Mouse (Mus musculus): ENCODE results near the gene Gzmm. TPM values are rescaled to one million over a fixed set of nuclear protein-coding genes. Genes with fewer than 3 reads are reported as not detected.

Gene Gzmm
- polyA plus RNA-seq, 1 experiment from 2014 or later = 0.74 TPM

DNA sequence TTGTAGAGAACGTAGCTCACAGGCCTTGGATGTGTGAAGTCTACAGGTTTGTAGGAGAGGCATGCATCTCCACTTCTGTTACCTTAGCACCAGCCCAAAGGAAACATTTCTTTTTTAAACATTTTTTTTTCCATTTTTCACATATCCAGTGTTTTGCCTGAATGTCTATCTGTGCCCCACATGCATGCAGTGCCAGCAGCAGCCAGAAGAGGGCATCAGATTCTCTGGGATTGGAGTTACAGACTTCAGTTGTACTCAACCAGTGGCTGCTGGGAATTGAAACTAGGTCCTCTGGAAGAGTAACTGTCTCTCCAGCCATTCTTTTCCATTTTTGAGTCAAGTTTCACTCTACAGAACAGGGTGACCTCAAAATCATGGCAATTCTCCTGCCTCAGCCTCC, 43.7 kb downstream of the Gzmm start:
- H3K36me3 ChIP-seq = peaks cover 49% of the 10 kb centered on the region
- H3K27ac ChIP-seq = no peak overlapping the region
- H3K9ac ChIP-seq (replicated peaks) = no peak overlapping the region
- 93% methylated on average over 1 of the region's 1 CpGs for WGBS
- peaks cover 40% of the 10 kb centered on the region for H3K9me3 ChIP-seq
- no peak overlapping the region for H3K4me2 ChIP-seq
- peaks cover 5% of the 10 kb centered on the region; the same call in 1 of the 2 replicates for H3K4me1 ChIP-seq (replicated peaks)
- peaks cover 43% of the 10 kb centered on the region for H3K27me3 ChIP-seq
- no peak overlapping the region for H3K4me3 ChIP-seq (replicated peaks)
- ATAC-seq (ENCODE audit: insufficient number of reproducible peaks, insufficient read depth, low FRiP score, low TSS enrichment, low read depth) = no peak

DNA sequence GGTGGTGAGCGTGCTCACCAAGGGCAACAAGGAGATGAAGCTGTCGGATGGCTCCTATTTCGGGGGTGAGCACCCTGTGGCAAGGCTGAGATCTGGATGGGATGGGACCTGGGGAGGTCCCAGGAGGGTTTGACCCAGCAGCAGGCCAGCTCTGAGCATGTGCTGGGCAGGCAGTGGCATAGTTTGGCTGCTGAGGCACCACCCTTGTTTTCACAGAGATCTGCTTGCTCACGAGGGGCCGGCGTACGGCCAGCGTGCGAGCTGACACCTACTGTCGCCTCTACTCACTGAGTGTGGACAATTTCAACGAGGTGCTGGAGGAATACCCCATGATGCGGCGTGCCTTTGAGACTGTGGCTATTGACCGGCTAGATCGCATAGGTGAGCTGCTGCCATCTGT, 45.0 kb downstream of the Gzmm start:
- no peak overlapping the region for H3K9ac ChIP-seq (replicated peaks)
- no peak overlapping the region for H3K4me2 ChIP-seq
- H3K27ac ChIP-seq = no peak overlapping the region
- no peak for ATAC-seq (ENCODE audit: insufficient number of reproducible peaks, insufficient read depth, low FRiP score, low TSS enrichment, low read depth)
- peaks cover 52% of the 10 kb centered on the region for H3K9me3 ChIP-seq
- H3K4me3 ChIP-seq (replicated peaks) = no peak overlapping the region
- WGBS = 95% methylated on average over 15 of the region's 15 CpGs
- H3K36me3 ChIP-seq = peaks cover 62% of the 10 kb centered on the region
- peaks cover 41% of the 10 kb centered on the region for H3K27me3 ChIP-seq
- H3K4me1 ChIP-seq (replicated peaks) = peaks cover 5% of the 10 kb centered on the region; the same call in 1 of the 2 replicates

DNA sequence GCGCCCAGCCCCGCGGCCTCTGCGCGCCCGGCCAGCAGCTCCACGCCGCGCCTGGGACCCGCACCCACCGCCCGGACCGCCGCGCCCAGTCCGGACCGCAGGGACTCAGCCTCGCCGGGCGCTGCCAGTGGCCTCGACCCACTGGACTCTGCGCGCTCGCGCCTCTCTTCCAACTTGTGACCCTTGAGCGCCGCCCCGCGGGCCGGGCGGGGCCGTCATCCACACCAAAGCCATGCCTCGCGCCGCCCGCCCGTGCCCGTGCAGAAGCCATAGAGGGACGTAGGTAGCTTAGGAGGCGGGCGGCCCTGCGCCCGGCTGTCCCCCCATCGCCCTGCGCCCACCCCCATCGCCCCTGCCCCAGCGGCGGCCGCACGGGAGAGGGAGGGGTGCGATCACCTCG, 46.5 kb downstream of the Gzmm start:
- H3K9me3 ChIP-seq = peaks cover 67% of the 10 kb centered on the region
- 0 out of 2 replicates have a peak overlapping the region, but pooled peaks have one; percentile 15 for H3K4me3 ChIP-seq (replicated peaks)
- H3K4me1 ChIP-seq (replicated peaks) = peaks cover 5% of the 10 kb centered on the region; the same call in 1 of the 2 replicates
- 28% methylated on average over 51 of the region's 52 CpGs for WGBS
- no peak overlapping the region for H3K27ac ChIP-seq
- no peak overlapping the region; the same call in 1 of the 2 replicates for H3K9ac ChIP-seq (replicated peaks)
- ATAC-seq (ENCODE audit: insufficient number of reproducible peaks, insufficient read depth, low FRiP score, low TSS enrichment, low read depth) = no peak
- H3K4me2 ChIP-seq = peak overlapping the region; percentile 30; the same call in 1 of the 2 replicates
- H3K36me3 ChIP-seq = peaks cover 77% of the 10 kb centered on the region
- H3K27me3 ChIP-seq = peaks cover 34% of the 10 kb centered on the region

GRCm38 (mm10) chr10:79736706-79737105, 47.9 kb downstream of the Gzmm start:
- H3K36me3 ChIP-seq = peaks cover 91% of the 10 kb centered on the region
- H3K27me3 ChIP-seq = peaks cover 34% of the 10 kb centered on the region
- 91% methylated on average over 14 of the region's 14 CpGs for WGBS
- H3K27ac ChIP-seq = no peak overlapping the region
- no peak overlapping the region for H3K4me3 ChIP-seq (replicated peaks)
- no peak overlapping the region for H3K9ac ChIP-seq (replicated peaks)
- ATAC-seq (ENCODE audit: insufficient number of reproducible peaks, insufficient read depth, low FRiP score, low TSS enrichment, low read depth) = no peak
- no peak overlapping the region for H3K4me2 ChIP-seq
- H3K4me1 ChIP-seq (replicated peaks) = peaks cover 5% of the 10 kb centered on the region; the same call in 1 of the 2 replicates
- peaks cover 72% of the 10 kb centered on the region for H3K9me3 ChIP-seq

- peaks cover 68% of the 10 kb centered on the region for H3K9me3 ChIP-seq
- no peak overlapping the region for H3K27ac ChIP-seq
- H3K4me2 ChIP-seq = no peak overlapping the region
- WGBS = 90% methylated on average over 10 of the region's 10 CpGs
- peaks cover 99% of the 10 kb centered on the region for H3K36me3 ChIP-seq
- no peak overlapping the region for H3K4me3 ChIP-seq (replicated peaks)
- no peak overlapping the region for H3K9ac ChIP-seq (replicated peaks)
- ATAC-seq (ENCODE audit: insufficient number of reproducible peaks, insufficient read depth, low FRiP score, low TSS enrichment, low read depth) = no peak
- peaks cover 5% of the 10 kb centered on the region; the same call in 1 of the 2 replicates for H3K4me1 ChIP-seq (replicated peaks)
- peaks cover 34% of the 10 kb centered on the region for H3K27me3 ChIP-seq
These were observed 49.4 kb downstream of the Gzmm start for GRCm38 (mm10) chr10:79738259-79738658.

DNA sequence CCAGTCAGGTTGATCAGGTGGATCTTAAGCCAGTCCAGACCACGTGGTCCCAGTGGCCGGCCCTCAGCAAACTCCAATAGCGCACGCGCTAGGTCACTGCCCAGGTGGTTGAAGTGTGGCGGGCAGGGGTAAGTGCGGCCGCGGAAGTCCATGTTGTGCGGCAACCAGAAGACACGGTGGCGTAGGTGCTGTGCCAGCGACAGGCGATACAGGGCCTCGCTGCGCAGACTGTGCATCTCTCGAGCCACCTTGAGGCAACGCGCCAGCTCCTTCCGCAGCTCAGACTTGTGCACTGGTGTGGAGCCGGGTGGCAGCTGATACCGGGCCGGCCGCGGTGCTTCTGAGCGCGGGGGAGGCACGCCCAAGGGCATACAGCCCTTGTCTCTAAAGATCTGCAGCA, 50.4 kb downstream of the Gzmm start:
- H3K4me3 ChIP-seq (replicated peaks) = no peak overlapping the region

GRCm38 (mm10) chr10:79740863-79741262, 52.0 kb downstream of the Gzmm start:
- Histone ChIP-seq H3K4me1 (replicated peaks) (peaks cover 6% of the 10 kb centered on the region), H3K9me3 (peaks cover 54% of the 10 kb centered on the region), H3K9ac (replicated peaks) (no peak overlapping the region), H3K4me3 (replicated peaks) (no peak overlapping the region), H3K27ac (no peak overlapping the region), H3K27me3 (peaks cover 18% of the 10 kb centered on the region), H3K36me3 (peaks cover 86% of the 10 kb centered on the region), H3K4me2 (no peak overlapping the region)
- WGBS = 77% methylated on average over 11 of the region's 11 CpGs
- no peak for ATAC-seq (ENCODE audit: insufficient number of reproducible peaks, insufficient read depth, low FRiP score, low TSS enrichment, low read depth)

More for the DNA sequence above, 50.4 kb downstream of the Gzmm start:
- 96% methylated on average over 28 of the region's 28 CpGs for WGBS
- Histone ChIP-seq H3K4me2 (no peak overlapping the region), H3K27ac (no peak overlapping the region), H3K9me3 (peaks cover 64% of the 10 kb centered on the region), H3K4me1 (replicated peaks) (peaks cover 5% of the 10 kb centered on the region; the same call in 1 of the 2 replicates), H3K27me3 (peaks cover 34% of the 10 kb centered on the region), H3K36me3 (peaks cover 99% of the 10 kb centered on the region), H3K9ac (replicated peaks) (no peak overlapping the region)
- no peak for ATAC-seq (ENCODE audit: insufficient number of reproducible peaks, insufficient read depth, low FRiP score, low TSS enrichment, low read depth)

DNA sequence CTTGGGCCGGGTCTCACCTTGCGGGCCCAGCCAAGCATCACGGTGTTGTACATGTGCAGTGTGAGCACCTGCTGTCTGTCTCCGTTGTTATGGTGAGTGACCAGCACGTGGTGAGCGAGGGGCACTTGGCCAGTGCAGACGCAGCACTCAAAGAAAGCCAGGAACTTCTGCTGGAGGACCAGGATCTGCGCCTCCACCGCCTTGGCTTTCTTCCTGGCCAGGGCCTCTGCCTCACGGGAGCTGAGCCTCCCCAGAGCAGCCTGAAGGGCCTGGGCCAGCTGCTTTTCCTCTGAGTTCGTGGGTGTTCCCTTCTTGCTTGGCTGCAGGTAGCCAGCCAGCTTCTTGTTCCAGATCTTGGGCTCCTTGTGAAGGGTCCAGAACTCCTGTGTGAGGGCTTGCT, 54.3 kb downstream of the Gzmm start:
- Histone ChIP-seq H3K36me3 (peaks cover 63% of the 10 kb centered on the region), H3K27ac (no peak overlapping the region), H3K27me3 (no peaks in the 10 kb centered on the region), H3K4me2 (no peak overlapping the region), H3K9ac (replicated peaks) (no peak overlapping the region), H3K4me1 (replicated peaks) (peaks cover 6% of the 10 kb centered on the region), H3K9me3 (peaks cover 31% of the 10 kb centered on the region), H3K4me3 (replicated peaks) (no peak overlapping the region)
- WGBS = 93% methylated on average over 11 of the region's 11 CpGs
- ATAC-seq (ENCODE audit: insufficient number of reproducible peaks, insufficient read depth, low FRiP score, low TSS enrichment, low read depth) = no peak

GRCm38 (mm10) chr10:79743650-79744365, 55.0 kb downstream of the Gzmm start:
- Histone ChIP-seq H3K4me2 (no peak overlapping the region), H3K9ac (replicated peaks) (no peak overlapping the region), H3K4me3 (replicated peaks) (no peak overlapping the region), H3K27me3 (no peaks in the 10 kb centered on the region), H3K27ac (no peak overlapping the region), H3K36me3 (peaks cover 57% of the 10 kb centered on the region), H3K9me3 (peaks cover 24% of the 10 kb centered on the region), H3K4me1 (replicated peaks) (peaks cover 6% of the 10 kb centered on the region)
- WGBS = 93% methylated on average over 15 of the region's 15 CpGs
- no peak for ATAC-seq (ENCODE audit: insufficient number of reproducible peaks, insufficient read depth, low FRiP score, low TSS enrichment, low read depth)

Other genes starting within 250 kb of the Gzmm start
- not detected in 2 replicates for gene Vmn2r83, start 220.3 kb upstream of the Gzmm start, polyA plus RNA-seq (2016; fragmentation: Nextera tagmentation; extraction: Ambion mirVana)
- 20.4 and 21.2 TPM in 2 replicates for gene Plpp2, start 155.2 kb upstream of the Gzmm start, polyA plus RNA-seq (2016; fragmentation: Nextera tagmentation; extraction: Ambion mirVana)
- 74.8 and 78.1 TPM in 2 replicates for gene Mier2, start 133.8 kb upstream of the Gzmm start, polyA plus RNA-seq (2016; fragmentation: Nextera tagmentation; extraction: Ambion mirVana)
- not detected in 2 replicates for gene Theg, start 101.7 kb upstream of the Gzmm start, polyA plus RNA-seq (2016; fragmentation: Nextera tagmentation; extraction: Ambion mirVana)
- gene C2cd4c, start 75.0 kb upstream of the Gzmm start, polyA plus RNA-seq (2016; fragmentation: Nextera tagmentation; extraction: Ambion mirVana) = not detected in 2 replicates
- gene Shc2, start 51.1 kb upstream of the Gzmm start, polyA plus RNA-seq (2016; fragmentation: Nextera tagmentation; extraction: Ambion mirVana) = 12.0 and 12.2 TPM in 2 replicates
- gene Odf3l2, start 43.3 kb upstream of the Gzmm start, polyA plus RNA-seq (2016; fragmentation: Nextera tagmentation; extraction: Ambion mirVana) = not detected in 2 replicates
- gene Madcam1, start 24.5 kb upstream of the Gzmm start, polyA plus RNA-seq (2016; fragmentation: Nextera tagmentation; extraction: Ambion mirVana) = 7.1 and 7.2 TPM in 2 replicates
- gene Tpgs1, start 19.7 kb upstream of the Gzmm start, polyA plus RNA-seq (2016; fragmentation: Nextera tagmentation; extraction: Ambion mirVana) = 57.6 and 63.1 TPM in 2 replicates
- gene Cdc34, start 6.8 kb upstream of the Gzmm start, polyA plus RNA-seq (2016; fragmentation: Nextera tagmentation; extraction: Ambion mirVana) = 139 and 149 TPM in 2 replicates
- 676 and 680 TPM in 2 replicates for gene Bsg, start 15.5 kb downstream of the Gzmm start, polyA plus RNA-seq (2016; fragmentation: Nextera tagmentation; extraction: Ambion mirVana)
- 0.15 TPM in 1 of 2 replicates, not detected in the other for gene Hcn2, start 27.6 kb downstream of the Gzmm start, polyA plus RNA-seq (2016; fragmentation: Nextera tagmentation; extraction: Ambion mirVana)
- 54.0 and 54.1 TPM in 2 replicates for gene Polrmt, start 57.6 kb downstream of the Gzmm start, polyA plus RNA-seq (2016; fragmentation: Nextera tagmentation; extraction: Ambion mirVana)
- gene Fgf22, start 66.1 kb downstream of the Gzmm start, polyA plus RNA-seq (2016; fragmentation: Nextera tagmentation; extraction: Ambion mirVana) = 0.24 and 0.60 TPM in 2 replicates
- gene Rnf126, start 77.9 kb downstream of the Gzmm start, polyA plus RNA-seq (2016; fragmentation: Nextera tagmentation; extraction: Ambion mirVana) = 108 and 113 TPM in 2 replicates
- 3.0 and 4.0 TPM in 2 replicates for gene Fstl3, start 88.3 kb downstream of the Gzmm start, polyA plus RNA-seq (2016; fragmentation: Nextera tagmentation; extraction: Ambion mirVana)
- not detected in 2 replicates for gene Prss57, start 101.9 kb downstream of the Gzmm start, polyA plus RNA-seq (2016; fragmentation: Nextera tagmentation; extraction: Ambion mirVana)
- 121 TPM in 2 replicates for gene Palm, start 104.6 kb downstream of the Gzmm start, polyA plus RNA-seq (2016; fragmentation: Nextera tagmentation; extraction: Ambion mirVana)
- gene Misp, start 132.0 kb downstream of the Gzmm start, polyA plus RNA-seq (2016; fragmentation: Nextera tagmentation; extraction: Ambion mirVana) = 0.28 and 0.67 TPM in 2 replicates
- 373 and 403 TPM in 2 replicates for gene Ptbp1, start 165.4 kb downstream of the Gzmm start, polyA plus RNA-seq (2016; fragmentation: Nextera tagmentation; extraction: Ambion mirVana)
- gene Prtn3, start 185.5 kb downstream of the Gzmm start, polyA plus RNA-seq (2016; fragmentation: Nextera tagmentation; extraction: Ambion mirVana) = 15.1 and 15.3 TPM in 2 replicates
- gene Plppr3, start 185.6 kb downstream of the Gzmm start, polyA plus RNA-seq (2016; fragmentation: Nextera tagmentation; extraction: Ambion mirVana) = 157 and 162 TPM in 2 replicates
- not detected in 2 replicates for gene Elane, start 197.2 kb downstream of the Gzmm start, polyA plus RNA-seq (2016; fragmentation: Nextera tagmentation; extraction: Ambion mirVana)
- gene Cfd, start 201.8 kb downstream of the Gzmm start, polyA plus RNA-seq (2016; fragmentation: Nextera tagmentation; extraction: Ambion mirVana) = not detected in 2 replicates
- gene Med16, start 219.9 kb downstream of the Gzmm start, polyA plus RNA-seq (2016; fragmentation: Nextera tagmentation; extraction: Ambion mirVana) = 50.8 and 53.7 TPM in 2 replicates
- 5.5 and 21.1 TPM in 2 replicates for gene Gm26602, start 221.8 kb downstream of the Gzmm start, polyA plus RNA-seq (2016; fragmentation: Nextera tagmentation; extraction: Ambion mirVana)
- 1.1 and 1.2 TPM in 2 replicates for gene Kiss1r, start 228.0 kb downstream of the Gzmm start, polyA plus RNA-seq (2016; fragmentation: Nextera tagmentation; extraction: Ambion mirVana)
- 149 and 161 TPM in 2 replicates for gene R3hdm4, start 232.2 kb downstream of the Gzmm start, polyA plus RNA-seq (2016; fragmentation: Nextera tagmentation; extraction: Ambion mirVana)
- 8.4 and 8.6 TPM in 2 replicates for gene Arid3a, start 238.0 kb downstream of the Gzmm start, polyA plus RNA-seq (2016; fragmentation: Nextera tagmentation; extraction: Ambion mirVana)

Measured in limb, embryonic 12.5 days (tissue).